Mouse (Mus musculus) megakaryocyte progenitor cell, adult 5-6 weeks (primary cell): ENCODE measurements around the gene Rdm1. TPM values are rescaled to one million over a fixed set of nuclear protein-coding genes. Genes with fewer than 3 reads are reported as not detected.
"Not testable (repeated sequence)": the region's sequence is repeated elsewhere in the genome, so short reads cannot be mapped to it uniquely, and the experiment has no call there.

ENCODE experiments used
- ATAC-seq: replicated peaks from 2 replicates; pipeline ENCODE4 v1.8.0; 2016; ENCODE audit warnings: mild to moderate bottlenecking, moderate TSS enrichment, inconsistent platforms; ENCODE audit not compliant: poor library complexity
- total RNA-seq, 2 experiments: library from RNA; stranded (forward) in 1 of 2; stranded (reverse) in 1 of 2; fragments of 157-497, 149-512 nt in 1 of 2; fragments of 200-1000 nt in 1 of 2; gene quantifications; 2 replicates each; pipeline versions ENCODE4 v1.2.3 to v1.2.4; 2015 to 2017

Gene Rdm1
- total RNA-seq, 2 experiments from 2014 or later, result 9.8 to 13.7 TPM

DNA sequence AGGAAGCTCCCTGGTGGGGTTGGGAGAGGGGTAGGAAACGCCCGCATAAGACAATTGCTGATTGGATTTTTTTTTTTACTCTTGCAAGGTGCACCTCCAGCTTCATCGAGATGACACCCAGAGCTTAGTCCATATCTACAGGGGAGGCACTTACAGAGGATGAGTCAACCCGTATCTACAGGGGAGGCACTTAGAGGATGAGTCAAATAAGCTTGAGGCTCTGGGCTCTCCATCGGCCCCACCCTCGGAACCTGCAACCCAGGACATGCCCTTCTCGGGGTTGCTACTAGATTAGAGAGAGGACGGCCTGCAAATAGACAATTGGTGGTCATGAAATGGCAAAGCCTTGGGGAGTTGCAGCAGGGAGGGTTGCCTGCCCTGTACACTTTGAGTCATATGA lies 10.9 kb upstream of the Rdm1 start:
- ATAC-seq, result no peak

DNA sequence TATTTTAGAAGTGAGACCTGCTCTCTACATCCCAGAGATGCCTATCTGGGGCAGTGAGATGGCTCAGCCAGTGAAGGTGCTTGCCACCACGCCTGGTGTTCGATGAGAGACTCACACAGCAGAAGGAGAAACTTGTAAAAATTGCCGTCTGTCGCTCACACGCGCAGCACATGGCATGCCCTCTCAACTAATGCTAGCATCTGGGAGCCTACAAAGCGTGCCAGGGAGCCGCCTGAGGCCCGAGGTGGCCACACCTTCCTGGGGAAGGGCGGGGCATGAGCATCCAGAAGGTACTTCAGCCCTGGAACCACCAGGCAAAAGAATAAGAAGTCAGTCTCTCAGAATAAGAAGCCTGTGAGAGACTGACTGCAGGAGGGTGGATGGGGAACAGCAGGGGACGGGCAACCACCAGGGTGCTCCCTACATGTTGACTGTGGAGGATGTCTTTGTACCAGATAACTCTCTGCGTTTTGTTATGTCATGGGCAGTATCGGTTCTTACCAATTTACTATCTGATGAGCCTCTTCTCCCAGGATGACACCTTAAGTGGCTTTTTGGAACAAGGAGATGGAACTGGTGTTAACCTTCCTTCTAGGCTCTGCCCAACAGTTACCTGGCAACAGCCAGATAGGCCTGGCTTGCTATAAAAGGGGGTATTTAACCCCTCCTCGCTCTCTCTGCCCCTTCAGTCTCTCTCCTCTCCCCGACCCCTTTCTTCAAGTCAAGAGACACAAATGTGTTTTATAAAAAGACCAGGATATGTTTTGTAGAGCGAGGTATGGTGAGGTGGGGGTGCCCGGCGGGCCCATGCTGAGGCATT lies 9.8 kb upstream of the Rdm1 start:
- ATAC-seq, result 0 out of 2 replicates have a peak, but pooled peaks have one; percentile 37

DNA sequence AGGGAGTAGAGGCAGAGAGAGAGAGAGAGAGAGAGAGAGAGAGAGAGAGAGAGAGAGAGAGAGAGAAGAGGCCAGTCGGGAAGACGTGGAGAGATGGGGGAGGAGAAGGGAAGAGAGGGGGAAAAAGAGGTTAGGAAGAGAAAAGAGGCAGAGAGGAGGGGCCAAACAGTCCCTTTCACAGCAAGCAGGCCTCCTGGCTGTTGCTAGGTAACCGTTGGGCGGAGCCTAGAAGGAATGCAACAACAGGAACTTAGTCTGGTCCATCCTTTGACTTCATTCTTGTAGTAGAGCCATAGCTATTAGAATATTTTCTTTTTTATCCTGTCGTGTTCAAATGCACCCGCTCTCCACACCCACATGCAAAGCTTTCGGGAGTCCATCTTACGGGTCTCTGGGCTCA lies 9.1 kb upstream of the Rdm1 start:
- peak; percentile 37 for ATAC-seq

DNA sequence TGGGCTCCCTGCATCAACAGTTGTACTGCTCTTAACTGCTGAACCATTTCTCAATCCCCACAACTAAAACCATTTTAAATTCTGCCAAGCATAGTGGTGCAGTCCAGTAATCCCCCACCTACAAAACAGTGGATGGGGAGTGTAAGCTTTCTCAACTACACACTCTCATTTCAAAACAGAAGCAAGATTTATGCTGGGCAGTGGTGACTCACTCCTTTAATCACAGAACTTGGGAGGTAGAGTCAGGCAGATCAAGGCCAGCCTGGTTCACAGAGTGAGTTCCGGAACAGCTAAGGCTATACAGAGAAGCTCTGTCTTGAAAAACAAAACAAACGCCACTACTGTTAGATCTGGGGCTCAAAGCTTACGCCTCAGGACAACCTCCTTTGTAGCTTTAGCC lies 8.4 kb upstream of the Rdm1 start:
- no peak for ATAC-seq

DNA sequence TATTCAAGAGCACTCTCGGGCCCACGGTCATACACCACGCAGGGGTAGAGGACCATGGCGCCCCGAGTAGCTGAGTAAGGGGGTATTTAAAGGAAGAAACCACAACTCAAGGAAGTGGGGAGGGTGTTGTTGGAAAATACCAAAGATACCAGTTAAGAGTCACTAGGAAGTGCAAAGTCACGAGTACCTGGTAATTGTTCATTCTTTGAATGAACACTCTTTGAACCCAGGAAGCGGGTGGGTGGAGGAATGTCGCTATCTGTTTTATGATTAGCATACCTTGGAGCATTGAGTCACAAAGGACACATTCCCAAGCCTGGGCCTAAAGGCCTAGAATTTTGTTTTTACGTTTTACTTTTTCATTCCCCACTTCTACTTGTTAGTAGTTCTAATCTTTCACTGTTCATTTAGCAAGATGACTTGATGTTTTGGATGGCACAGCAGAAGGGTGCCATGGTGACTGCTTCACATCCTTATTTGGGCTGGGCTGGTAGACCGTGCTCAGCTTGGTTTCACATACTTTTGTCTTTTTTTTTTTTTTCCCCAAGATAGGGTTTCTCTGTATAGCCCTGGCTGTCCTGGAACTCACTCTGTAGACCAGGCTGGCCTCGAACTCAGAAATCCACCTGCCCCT lies 6.9 kb upstream of the Rdm1 start:
- ATAC-seq, result not testable (repeated sequence)

DNA sequence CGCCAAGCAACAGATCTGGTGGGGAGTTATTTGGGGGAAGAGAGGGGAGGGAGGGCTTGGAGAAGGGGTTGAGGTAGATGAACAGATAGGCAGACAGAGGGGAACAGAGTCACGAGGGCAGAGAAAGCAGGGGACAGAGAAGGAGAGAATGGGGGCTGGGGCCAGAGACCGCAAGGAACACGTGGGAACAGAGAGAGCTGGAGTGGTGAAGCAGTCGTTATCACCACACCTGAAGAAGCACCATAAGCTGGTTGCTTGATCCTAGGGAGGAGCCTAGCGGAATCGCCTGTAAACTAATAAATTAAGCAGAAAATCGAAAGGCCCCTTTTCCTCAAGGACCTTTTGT lies 373 bp upstream of the Rdm1 start:
- ATAC-seq, result peak; percentile 6

DNA sequence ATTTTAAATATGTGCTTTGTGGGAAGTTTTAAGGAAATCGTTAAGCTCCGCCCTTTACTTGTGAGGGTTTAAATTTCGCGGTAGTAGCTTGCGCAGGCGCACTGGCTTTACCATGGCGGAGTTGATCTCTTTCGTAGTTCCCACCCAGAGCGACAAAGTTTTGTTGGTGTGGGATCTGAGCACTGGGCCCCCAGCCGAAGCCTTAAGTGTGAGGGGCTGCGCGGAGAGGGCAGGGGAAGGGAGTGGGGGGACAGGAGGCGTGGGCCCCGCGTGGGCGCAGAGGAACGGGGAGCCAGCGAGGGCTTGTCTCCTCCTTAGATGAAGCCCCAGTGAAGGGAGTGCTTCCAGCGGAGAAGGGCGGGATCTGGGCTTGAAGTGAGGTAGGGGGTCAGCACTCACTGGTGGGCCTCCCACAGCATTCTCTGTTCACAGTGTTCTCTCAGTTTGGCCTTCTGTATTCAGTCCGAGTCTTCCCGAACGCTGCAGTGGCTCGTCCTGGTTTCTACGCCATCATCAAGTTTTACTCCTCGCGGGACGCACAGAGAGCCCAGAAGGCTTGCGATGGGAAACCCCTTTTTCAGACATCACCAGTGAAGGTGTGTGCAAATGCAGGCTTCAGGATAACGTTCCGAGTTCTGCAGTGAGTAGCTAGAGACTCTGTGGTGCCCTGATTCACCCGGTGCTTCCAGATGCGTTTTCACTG lies 1.0 kb downstream of the Rdm1 start:
- ATAC-seq, result peak; percentile 76

DNA sequence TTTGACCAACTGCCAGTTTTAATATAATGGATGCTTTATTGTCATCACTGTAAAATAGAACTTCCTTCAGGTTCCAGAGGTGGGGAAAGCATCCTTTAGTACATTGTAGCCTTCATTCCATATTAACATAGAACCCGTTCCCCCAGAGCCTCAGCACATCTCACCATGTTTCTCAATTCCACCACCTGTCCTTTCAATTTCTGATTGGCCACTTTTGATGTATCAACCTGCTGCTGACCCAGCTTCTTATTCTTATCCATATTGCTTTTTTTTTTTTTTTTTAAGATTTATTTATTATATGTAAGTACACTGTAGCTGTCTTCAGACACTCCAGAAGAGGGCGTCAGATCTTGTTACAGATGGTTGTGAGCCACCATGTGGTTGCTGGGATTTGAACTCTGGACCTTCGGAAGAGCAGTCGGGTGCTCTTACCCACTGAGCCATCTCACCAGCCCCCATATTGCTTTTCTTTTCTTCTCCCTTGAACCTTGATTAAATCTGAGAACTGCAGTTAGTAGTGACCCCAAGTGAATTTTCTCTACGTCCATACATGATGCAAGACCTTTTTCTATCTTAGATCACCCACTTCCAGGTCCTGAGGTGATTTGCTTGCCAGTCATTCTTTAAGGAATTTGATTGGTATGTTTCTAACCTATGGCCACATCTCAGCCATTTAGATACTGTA lies 1.9 kb downstream of the Rdm1 start:
- ATAC-seq, result not testable (repeated sequence)

DNA sequence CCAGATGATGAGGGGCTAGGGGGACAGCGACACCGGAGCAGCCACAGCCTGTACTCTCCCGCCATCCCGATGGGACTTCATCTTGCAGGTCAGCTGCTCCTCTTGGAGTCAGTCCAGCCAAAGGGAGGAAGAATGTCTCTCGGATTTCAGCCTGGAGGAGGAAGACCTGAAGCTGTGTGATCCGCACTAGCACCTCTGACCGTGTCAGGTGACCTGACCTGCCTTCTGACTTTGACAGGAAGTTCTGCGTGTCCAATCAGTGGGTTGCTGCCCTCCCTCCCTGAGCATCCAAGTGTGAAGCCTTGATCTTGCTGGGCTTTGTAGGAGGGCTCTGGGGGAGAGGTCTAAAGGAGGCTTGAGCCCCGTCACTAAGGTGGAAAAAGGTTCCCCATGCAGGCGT lies 8.7 kb downstream of the Rdm1 start:
- no peak for ATAC-seq

DNA sequence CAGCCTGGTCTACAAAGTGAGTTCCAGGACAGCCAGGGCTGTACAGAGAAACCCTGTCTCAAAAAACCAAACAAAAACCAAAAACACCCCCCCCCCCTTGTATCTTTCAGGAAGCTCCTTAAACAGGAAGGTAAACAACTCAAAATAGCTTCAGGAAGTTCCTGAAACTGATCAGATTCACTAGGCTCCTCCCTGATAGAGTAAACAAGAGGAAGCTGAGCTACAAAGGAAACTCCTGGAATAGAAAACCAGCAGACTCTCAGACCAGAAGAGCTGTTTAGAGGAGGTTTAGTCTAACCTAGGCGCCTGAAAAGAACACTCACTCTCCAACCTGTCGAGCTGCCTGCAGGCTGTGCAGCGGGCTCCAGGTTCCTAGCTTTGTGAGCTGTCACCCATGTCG lies 12.8 kb downstream of the Rdm1 start:
- no peak for ATAC-seq

DNA sequence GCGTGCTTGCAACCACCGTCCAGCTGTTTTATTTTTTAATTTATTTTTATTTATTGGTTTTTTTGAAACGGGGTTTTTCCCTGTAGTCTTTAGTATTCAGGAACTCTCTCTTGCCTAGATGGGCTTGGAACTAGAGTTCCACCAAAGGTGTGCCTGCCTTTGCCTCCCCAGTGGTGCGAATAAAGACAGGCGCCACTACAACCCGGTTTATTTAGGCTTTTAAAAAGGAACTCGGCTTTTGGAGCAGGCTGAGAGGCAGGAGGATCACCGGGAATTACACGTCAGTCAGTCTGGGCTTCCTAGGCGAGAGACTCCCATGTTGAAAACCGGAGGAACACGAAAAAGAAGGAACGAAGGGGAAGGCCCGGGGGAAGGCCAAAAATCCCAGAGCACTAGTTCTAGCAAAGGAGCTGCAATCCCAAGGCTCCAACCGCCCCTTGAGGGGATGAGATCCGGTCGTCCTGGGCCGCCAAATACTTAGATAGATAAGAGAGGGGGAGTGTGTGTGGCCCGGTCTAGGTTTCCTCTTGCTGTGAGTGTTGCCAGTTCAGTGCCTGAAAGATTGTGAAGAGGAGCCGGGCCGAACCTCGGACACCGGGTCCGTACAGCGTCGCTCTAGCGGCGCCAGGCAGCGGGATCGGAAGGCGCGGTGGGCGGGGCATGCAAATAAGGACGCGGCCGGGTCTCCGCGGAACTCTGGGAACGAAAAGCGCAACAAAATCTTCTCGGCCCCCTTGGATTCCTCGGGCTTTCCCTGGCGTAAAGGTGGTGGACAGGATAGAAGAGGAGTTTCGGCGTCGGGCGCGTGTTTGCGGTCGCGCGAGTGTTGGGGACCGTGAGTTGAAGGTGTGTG lies 14.1 kb downstream of the Rdm1 start:
- peak; percentile 30 for ATAC-seq

DNA sequence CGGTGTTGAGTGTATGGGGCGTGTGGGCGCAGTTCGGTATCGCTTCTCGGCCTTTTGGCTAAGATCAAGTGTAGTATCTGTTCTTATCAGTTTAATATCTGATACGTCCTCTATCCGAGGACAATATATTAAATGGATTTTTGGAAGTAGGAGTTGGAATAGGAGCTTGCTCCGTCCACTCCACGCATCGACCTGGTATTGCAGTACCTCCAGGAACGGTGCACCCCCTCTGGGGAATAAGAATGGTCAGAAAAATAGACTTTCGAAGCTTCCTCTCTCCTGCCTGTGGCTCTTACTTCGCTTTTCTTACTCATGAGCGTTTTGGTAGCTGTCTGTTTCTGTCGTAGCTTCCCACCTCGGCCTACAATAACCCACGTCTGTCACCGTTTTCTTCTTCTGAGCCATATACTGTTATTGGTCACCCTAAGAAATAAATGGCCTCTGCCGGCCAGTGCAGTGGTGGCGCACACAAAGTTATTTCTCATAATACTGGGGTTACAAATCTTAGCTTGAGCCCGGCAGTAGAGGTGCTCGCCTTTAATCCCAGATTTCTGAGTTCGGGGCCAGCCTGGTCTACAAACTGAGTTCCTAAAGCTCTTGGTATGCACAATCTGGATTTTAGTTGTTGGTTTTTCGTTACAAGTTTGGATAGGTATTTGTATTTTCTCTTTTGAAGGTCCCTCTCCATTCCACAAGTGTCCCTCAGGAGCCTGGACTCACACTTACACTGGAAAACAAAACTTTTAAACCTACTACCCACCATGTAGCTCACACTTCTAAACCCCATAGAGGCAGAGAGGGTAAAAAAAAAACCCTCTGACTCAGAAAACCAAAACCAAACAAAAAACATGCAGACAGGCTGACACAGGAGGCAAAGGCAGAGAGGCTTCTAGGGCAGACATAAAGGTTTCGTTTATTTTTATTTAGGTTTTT lies 15.0 kb downstream of the Rdm1 start:
- ATAC-seq, result peak; percentile 67

DNA sequence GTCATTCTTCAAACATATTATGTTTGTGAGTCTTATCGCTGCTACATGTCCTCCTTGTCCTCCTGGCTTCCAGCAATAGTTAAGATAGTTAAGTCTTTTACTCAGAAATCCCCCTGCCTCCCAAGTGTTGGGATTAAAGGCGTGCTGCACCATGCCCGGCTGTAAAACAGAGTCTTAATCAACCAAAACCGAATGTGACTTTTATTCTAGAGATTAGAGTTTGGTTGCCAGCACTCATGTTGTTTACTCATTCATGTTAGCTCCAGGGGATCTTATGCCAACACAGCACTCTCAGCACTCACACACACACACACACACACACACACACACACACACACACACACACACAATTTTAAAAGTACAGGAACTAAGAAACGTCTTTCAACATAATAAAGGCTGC lies 15.9 kb downstream of the Rdm1 start:
- ATAC-seq, result no peak

DNA sequence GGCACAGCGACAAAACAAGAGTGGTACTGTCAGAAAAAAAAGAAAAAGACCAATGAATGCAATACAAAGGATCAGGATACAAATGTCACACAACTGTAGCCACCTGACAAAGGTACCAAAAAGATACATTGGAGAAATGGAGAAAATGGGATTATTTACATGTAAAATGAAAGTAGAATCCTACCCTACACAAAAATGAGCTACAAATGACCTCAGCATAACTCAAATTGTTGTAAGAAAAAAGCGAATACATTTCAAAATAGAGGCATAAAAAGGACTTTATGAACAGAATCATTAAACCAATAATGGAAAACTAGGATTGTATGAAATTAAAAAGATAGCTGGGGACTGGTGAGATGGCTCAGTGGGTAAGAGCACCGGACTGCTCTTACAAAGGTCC lies 17.6 kb downstream of the Rdm1 start:
- ATAC-seq, result no peak

DNA sequence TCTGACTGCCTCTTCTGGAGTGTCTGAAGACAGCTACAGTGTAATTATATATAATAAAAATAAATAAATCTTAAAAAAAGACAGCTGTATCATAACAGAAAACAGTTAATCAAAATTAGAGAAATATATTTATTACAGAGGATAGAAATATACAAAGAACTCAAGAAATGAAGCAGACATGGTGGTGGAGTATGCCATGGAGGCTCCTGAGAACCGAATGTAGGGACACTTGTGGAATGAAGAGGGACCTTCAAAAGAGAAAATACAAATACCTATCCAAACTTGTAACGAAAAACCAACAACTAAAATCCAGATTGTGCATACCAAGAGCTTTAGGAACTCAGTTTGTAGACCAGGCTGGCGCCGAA lies 18.0 kb downstream of the Rdm1 start:
- ATAC-seq, result not testable (repeated sequence)

DNA sequence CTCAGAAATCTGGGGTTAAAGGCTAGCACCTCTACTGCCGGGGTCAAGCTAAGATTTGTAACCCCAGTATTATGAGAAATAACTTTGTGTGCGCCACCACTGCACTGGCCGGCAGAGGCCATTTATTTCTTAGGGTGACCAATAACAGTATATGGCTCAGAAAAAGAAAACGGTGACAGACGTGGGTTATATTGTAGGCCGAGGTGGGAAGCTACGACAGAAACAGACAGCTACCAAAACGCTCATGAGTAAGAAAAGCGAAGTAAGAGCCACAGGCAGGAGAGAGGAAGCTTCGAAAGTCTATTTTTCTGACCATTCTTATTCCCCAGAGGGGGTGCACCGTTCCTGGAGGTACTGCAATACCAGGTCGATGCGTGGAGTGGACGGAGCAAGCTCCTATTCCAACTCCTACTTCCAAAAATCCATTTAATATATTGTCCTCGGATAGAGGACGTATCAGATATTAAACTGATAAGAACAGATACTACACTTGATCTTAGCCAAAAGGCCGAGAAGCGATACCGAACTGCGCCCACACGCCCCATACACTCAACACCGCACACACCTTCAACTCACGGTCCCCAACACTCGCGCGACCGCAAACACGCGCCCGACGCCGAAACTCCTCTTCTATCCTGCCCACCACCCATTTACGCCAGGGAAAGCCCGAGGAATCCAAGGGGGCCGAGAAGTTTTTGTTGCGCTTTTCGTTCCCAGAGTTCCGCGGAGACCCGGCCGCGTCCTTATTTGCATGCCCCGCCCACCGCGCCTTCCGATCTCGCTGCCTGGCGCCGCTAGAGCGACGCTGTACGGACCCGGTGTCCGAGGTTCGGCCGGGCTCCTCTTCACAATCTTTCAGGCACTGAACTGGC lies 18.7 kb downstream of the Rdm1 start:
- ATAC-seq, result peak; percentile 62

DNA sequence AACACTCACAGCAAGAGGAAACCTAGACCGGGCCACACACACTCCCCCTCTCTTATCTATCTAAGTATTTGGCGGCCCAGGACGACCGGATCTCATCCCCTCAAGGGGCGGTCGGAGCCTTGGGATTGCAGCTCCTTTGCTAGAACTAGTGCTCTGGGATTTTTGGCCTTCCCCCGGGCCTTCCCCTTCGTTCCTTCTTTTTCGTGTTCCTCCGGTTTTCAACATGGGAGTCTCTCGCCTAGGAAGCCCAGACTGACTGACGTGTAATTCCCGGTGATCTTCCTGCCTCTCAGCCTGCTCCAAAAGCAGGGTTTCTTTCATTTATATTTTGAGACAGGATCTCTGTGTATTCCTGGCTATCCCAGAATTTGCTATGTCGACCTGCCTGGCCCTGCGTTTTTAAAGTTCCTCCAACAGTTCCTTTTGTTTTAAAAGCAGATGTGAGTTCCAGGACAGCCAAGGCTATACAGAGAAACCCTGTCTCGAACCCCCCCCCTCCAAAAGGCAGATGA lies 19.3 kb downstream of the Rdm1 start:
- not testable (repeated sequence) for ATAC-seq

DNA sequence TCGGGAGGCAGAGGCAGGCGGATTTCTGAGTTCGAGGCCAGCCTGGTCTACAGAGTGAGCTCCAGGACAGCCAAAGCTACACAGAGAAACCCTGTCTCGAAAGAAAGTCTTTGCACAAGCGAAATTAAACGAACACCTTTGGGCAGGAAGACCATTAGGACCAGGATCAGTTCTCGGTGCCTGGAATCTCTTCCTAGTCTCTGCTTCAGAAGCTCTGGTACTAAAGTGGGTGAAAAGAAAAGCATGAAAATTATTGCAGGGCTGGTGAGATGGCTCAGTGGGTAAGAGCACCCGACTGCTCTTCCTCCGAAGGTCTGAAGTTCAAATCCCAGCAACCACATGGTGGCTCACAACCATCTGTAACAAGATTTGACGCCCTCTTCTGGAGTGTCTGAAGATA lies 20.1 kb downstream of the Rdm1 start:
- ATAC-seq, result not testable (repeated sequence)
